Mouse (Mus musculus) heart, adult 2 months (tissue): ENCODE results near the gene Cuedc1.

Experiments used
- CTCF ChIP-seq: fragments of 200-600 bp; IDR thresholded peaks from 2 replicates; pipeline ENCODE4 v1.8.1; 2022; ENCODE audit warnings: antibody characterized with exemption, mild to moderate bottlenecking, moderate library complexity
- EP300 ChIP-seq: fragments of 200-500 bp; IDR thresholded peaks from 2 replicates; pipeline ENCODE4 v1.6.1; 2011; ENCODE audit warnings: low read depth, low read length, control low read depth; ENCODE audit not compliant: insufficient read depth
- POLR2A ChIP-seq: fragments of 200-500 bp; IDR thresholded peaks from 2 replicates; pipeline ENCODE4 v1.6.1; 2011; ENCODE audit warnings: mild to moderate bottlenecking, low read depth, low read length, control low read depth; ENCODE audit not compliant: insufficient read depth

- TF ChIP-seq POLR2A (no peak), CTCF (no peak), EP300 (no peak)
Observed at GRCm38 (mm10) chr11:88211824-88212582, 114.1 kb downstream of the Cuedc1 start.
